Mouse (Mus musculus): ENCODE data around the gene Phlda3.

Phlda3 gene

GRCm38 (mm10) chr1:135760216-135760615, 5.7 kb upstream of the Phlda3 start:
- DNase-seq = no peak

- no peak for DNase-seq
Observed at GRCm38 (mm10) chr1:135761728-135762127, 4.2 kb upstream of the Phlda3 start.

GRCm38 (mm10) chr1:135763503-135764205, 2.3 kb upstream of the Phlda3 start:
- DNase-seq = no peak

GRCm38 (mm10) chr1:135764206-135764528, 1.8 kb upstream of the Phlda3 start:
- DNase-seq = no peak

GRCm38 (mm10) chr1:135766592-135767306, 830 bp downstream of the Phlda3 start:
- DNase-seq = no peak

- DNase-seq = no peak
Observed at GRCm38 (mm10) chr1:135767324-135767890, 1.5 kb downstream of the Phlda3 start.

- DNase-seq = no peak
Observed at GRCm38 (mm10) chr1:135768400-135768799, 2.5 kb downstream of the Phlda3 start.

- no peak for DNase-seq
Observed at GRCm38 (mm10) chr1:135770237-135770636, 4.3 kb downstream of the Phlda3 start.

- DNase-seq = no peak
Observed at GRCm38 (mm10) chr1:135770896-135771572, 5.1 kb downstream of the Phlda3 start.

- no peak for DNase-seq
Observed at GRCm38 (mm10) chr1:135771573-135771970, 5.7 kb downstream of the Phlda3 start.

- no peak for DNase-seq
Observed at GRCm38 (mm10) chr1:135776596-135776995, 10.7 kb downstream of the Phlda3 start.

- no peak for DNase-seq
Observed at GRCm38 (mm10) chr1:135777046-135777445, 11.1 kb downstream of the Phlda3 start.

- peak; percentile 67 for DNase-seq
Observed at GRCm38 (mm10) chr1:135778780-135779535, 13.0 kb downstream of the Phlda3 start, which contains the start of gene Tnni1. Tnni1 (plus strand) TSS chr1:135779434.

GRCm38 (mm10) chr1:135780649-135781048, 14.7 kb downstream of the Phlda3 start:
- DNase-seq = no peak

- DNase-seq = peak; percentile 80
Observed at GRCm38 (mm10) chr1:135781220-135781619, 15.3 kb downstream of the Phlda3 start.

GRCm38 (mm10) chr1:135782816-135783215, 16.9 kb downstream of the Phlda3 start:
- no peak for DNase-seq

GRCm38 (mm10) chr1:135787799-135788198, 21.9 kb downstream of the Phlda3 start:
- DNase-seq = peak; percentile 87

GRCm38 (mm10) chr1:135788708-135789107, 22.8 kb downstream of the Phlda3 start:
- DNase-seq = peak; percentile 78

GRCm38 (mm10) chr1:135789815-135790214, 23.9 kb downstream of the Phlda3 start:
- DNase-seq = peak; percentile 93

- DNase-seq = no peak
Observed at GRCm38 (mm10) chr1:135792143-135792939, 26.4 kb downstream of the Phlda3 start.

GRCm38 (mm10) chr1:135793370-135794215, 27.7 kb downstream of the Phlda3 start:
- DNase-seq = peak; percentile 59

All from thymus, postnatal 4 days (tissue).